Mouse (Mus musculus) layer of hippocampus, postnatal 10 days (tissue): ENCODE data around the gene Zbtb16. TPM values are rescaled to one million over a fixed set of nuclear protein-coding genes. Genes with fewer than 3 reads are reported as not detected.

Source experiments
- DNase-seq, 2 experiments: peaks; one replicate each; pipeline ENCODE4 v3.0.0; 2021; ENCODE audit warnings: low spot score in 2 of 2
- total RNA-seq, 2 experiments: library from RNA; stranded (reverse); gene quantifications; 2 replicates each; pipeline ENCODE4 v1.2.3; 2021

The Zbtb16 gene
- total RNA-seq, 2 experiments from 2014 or later = 58.2 to 66.3 TPM

DNA sequence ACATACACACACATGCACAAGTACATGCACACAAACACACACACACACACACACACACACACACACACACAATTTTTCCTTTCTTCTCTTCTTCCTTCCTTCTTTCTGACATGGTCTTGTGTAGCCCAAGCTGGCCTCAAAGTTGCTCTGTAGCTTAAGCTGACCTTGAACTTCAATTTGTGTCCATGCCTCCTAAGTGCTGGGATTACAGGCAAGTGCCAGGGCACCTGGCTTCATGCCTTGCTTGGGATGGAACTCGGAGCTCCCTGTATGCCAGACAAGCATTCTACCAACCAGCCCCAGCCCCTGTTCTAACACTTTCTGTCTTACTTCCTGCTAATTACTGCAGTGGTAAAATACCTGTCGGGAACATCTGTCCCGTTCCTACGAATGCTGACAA, 222.8 kb downstream of the Zbtb16 start:
- DNase-seq = peak in 1 of 2 experiments; percentile 1

DNA sequence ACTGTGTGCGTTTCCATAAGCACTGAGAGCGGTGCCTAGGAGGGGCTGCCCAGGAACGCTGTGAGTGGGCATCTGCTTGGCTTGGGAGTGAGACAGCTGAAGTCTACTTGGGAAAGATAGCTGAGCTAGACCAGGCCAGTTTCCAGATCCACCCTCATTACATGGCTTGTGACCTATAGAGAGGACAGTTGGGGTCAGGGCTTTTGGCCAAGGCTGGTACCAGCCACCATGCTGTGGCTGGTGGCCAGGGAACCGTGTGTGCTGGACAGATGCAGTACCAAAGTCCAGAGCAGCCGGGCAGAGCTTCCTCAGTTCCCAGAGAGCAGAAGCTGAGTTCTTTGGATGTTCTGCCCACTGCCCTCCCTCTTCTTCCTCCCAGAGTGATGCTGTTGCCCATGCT, 223.5 kb downstream of the Zbtb16 start:
- peak in 1 of 2 experiments; percentile 2 for DNase-seq

- peak in 1 of 2 experiments; percentile 0 for DNase-seq
Observed at GRCm38 (mm10) chr9:48611032-48611431, 225.0 kb downstream of the Zbtb16 start.

GRCm38 (mm10) chr9:48609734-48610133, 226.3 kb downstream of the Zbtb16 start:
- peak in 1 of 2 experiments; percentile 1 for DNase-seq

DNA sequence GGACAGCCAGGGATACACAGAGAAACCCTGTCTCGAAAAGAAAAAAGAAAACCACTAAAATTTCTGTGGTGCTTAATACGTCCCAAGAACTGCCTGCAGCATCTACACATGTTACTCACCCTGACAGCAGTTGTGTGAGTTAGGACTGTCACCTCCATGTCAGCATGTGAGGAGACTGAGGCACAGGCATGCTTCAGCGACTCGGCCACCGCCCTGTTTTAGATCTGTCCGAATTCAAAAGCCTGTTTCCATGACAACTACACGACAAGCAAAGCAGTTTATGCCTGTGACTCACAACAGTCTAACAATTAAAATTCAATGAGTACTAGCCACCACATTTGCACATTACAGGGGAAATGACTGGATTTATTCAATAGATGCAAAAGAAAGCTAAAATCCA, 228.6 kb downstream of the Zbtb16 start:
- DNase-seq = no peak

GRCm38 (mm10) chr9:48606171-48606570, 229.9 kb downstream of the Zbtb16 start:
- no peak for DNase-seq

- DNase-seq = no peak
Observed at GRCm38 (mm10) chr9:48605697-48606096, 230.3 kb downstream of the Zbtb16 start.

- no peak for DNase-seq
Observed at GRCm38 (mm10) chr9:48604939-48605598, 231.0 kb downstream of the Zbtb16 start, which contains the start of gene Nnmt. TSS of gene Nnmt (minus strand) at chr9:48605153.

Other genes starting within 250 kb of the Zbtb16 start
- 1 to 10 TPM; 7.0 to 7.6 TPM for gene Nnmt, start 231.1 kb downstream of the Zbtb16 start, total RNA-seq
- 1 to 10 TPM; 5.6 to 7.3 TPM for gene Htr3a, start 74.9 kb upstream of the Zbtb16 start, total RNA-seq
- gene Htr3b, start 128.8 kb upstream of the Zbtb16 start, total RNA-seq = not detected
- gene Usp28, start 149.2 kb upstream of the Zbtb16 start, total RNA-seq = 10 to 100 TPM; 36.3 to 39.2 TPM
- gene Zw10, start 219.4 kb upstream of the Zbtb16 start, total RNA-seq = 10 to 100 TPM; 14.9 to 15.4 TPM
- 1 to 10 TPM in 1 of 2 experiments, under 1 TPM in 1; 0.46 to 1.1 TPM for gene Tmprss5, start 245.0 kb upstream of the Zbtb16 start, total RNA-seq